Mouse (Mus musculus) limb, embryonic 11.5 days (tissue): ENCODE measurements around the gene Cdc42bpb. TPM values are rescaled to one million over a fixed set of nuclear protein-coding genes. Genes with fewer than 3 reads are reported as not detected.
A peak's percentile ranks its signal among the peaks of the same experiment; 100 is the strongest.

Experiments used
- ATAC-seq: fragments of 200-750 bp; cut with Nextera tagmentation; 2 replicates; pipeline ENCODE4 v1.8.0; 2017; ENCODE audit warnings: low read depth; ENCODE audit not compliant: insufficient number of reproducible peaks, low FRiP score, low TSS enrichment
- DNase-seq: peaks from one replicate; pipeline ENCODE4 v3.0.0-alpha.2; 2015; ENCODE audit warnings: low spot score
- H3K27ac ChIP-seq: fragments of 300-500 bp; sonication (generic); replicated peaks from 2 replicates; pipeline ENCODE4 v1.5.1; 2014; ENCODE audit warnings: low read depth, mild to moderate bottlenecking, low read length
- H3K27me3 ChIP-seq: fragments of 300-500 bp; sonication (generic); 2 replicates; pipeline ENCODE4 v1.6.1; 2014; ENCODE audit warnings: mild to moderate bottlenecking, low read length, mixed read lengths; ENCODE audit not compliant: control insufficient read depth, insufficient read depth
- H3K36me3 ChIP-seq: fragments of 300-500 bp; sonication (generic); 2 replicates; pipeline ENCODE4 v1.6.1; 2014; ENCODE audit warnings: mild to moderate bottlenecking, low read length, moderate library complexity, mixed read lengths; ENCODE audit not compliant: control insufficient read depth, insufficient read depth
- H3K4me1 ChIP-seq: fragments of 300-500 bp; sonication (generic); 2 replicates; pipeline ENCODE4 v1.6.1; 2014; ENCODE audit warnings: low read length, mixed read lengths; ENCODE audit not compliant: control insufficient read depth, insufficient read depth
- H3K4me2 ChIP-seq: fragments of 300-500 bp; sonication (generic); 2 replicates; pipeline ENCODE4 v1.6.1; 2014; ENCODE audit warnings: low read depth, mild to moderate bottlenecking, moderate library complexity; ENCODE audit not compliant: severe bottlenecking
- H3K4me3 ChIP-seq: fragments of 300-500 bp; sonication (generic); 2 replicates; pipeline ENCODE4 v1.5.1; 2014; ENCODE audit warnings: low read depth, low read length
- H3K9ac ChIP-seq: fragments of 300-500 bp; sonication (generic); 2 replicates; pipeline ENCODE4 v1.6.1; 2014; ENCODE audit warnings: mild to moderate bottlenecking, low read length
- H3K9me3 ChIP-seq: fragments of 300-500 bp; sonication (generic); 2 replicates; pipeline ENCODE4 v1.6.1; 2016; ENCODE audit warnings: low read length; ENCODE audit not compliant: control insufficient read depth
- WGBS: fragments of 180-500 bp; shearing (Covaris S2); extraction: QIAGEN DNeasy Blood & Tissue Kit; methylation state at CpG from one replicate; pipeline ENCODE4 v1.1.7; 2014; 5-methylcytosine and 5-hydroxymethylcytosine counted together
- polyA plus RNA-seq: library from polyadenylated mRNA; unstranded; fragments of >200 nt; fragmentation: Nextera tagmentation; extraction: Ambion mirVana; gene quantifications from 2 replicates; pipeline ENCODE4 v1.2.1, GENCODE M21; 2014

Gene Cdc42bpb
- polyA plus RNA-seq, 1 experiment from 2014 or later: 30.4 TPM

DNA sequence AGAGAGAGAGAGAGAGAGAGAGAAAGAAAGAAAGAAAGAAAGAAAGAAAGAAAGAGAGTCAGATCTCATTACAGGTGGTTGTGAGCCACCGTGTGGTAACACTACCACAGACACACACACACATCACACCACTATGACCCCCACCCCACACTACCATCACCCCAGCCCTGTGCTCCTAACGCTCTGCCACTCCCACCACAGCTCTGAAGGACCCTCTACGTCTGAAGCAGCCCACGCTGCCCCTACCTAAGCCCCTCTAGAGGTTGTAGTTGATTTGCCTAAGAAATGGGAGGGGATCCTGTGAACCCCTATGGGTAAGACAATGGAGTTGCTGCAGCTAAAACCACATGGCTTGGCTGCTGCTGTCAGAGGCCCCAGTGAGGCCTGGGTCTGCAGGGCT lies 93.9 kb downstream of the Cdc42bpb start:
- Histone ChIP-seq H3K4me3 (no peak overlapping the region), H3K9ac (no peak overlapping the region), H3K36me3 (no peaks in the 10 kb centered on the region), H3K27ac (no peak overlapping the region), H3K27me3 (no peaks in the 10 kb centered on the region), H3K4me2 (no peak overlapping the region), H3K9me3 (no peaks in the 10 kb centered on the region; the same call in 1 of the 2 replicates), H3K4me1 (peaks cover 7% of the 10 kb centered on the region)
- DNase-seq: no peak
- ATAC-seq: peak; percentile 35; the same call in 1 of the 2 replicates
- WGBS: 80% methylated on average over 4 of the region's 4 CpGs

DNA sequence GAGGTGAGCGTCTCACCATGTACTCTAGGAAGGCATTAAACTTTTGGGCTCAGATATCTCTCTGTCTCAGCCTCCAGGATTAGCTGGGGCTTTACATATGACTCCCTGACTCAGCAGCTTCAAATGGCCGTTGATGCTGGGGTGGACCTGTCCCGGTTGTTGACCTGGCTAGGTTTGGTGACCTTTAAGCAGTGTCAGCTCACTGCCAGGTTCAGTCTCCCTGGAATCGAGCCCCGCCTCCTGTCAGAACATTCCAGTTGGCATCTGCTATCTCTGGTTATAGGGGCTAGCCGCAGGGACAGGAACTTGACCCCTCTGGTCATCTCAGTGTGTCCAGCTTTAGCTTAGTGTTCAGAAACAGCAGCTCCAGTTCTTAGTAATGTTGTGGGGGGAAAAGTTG lies 101.1 kb downstream of the Cdc42bpb start:
- Histone ChIP-seq H3K9ac (no peak overlapping the region), H3K4me2 (no peak overlapping the region), H3K27ac (no peak overlapping the region), H3K4me1 (peaks cover 15% of the 10 kb centered on the region), H3K4me3 (no peak overlapping the region), H3K27me3 (peaks cover 58% of the 10 kb centered on the region), H3K9me3 (no peaks in the 10 kb centered on the region; the same call in 1 of the 2 replicates), H3K36me3 (no peaks in the 10 kb centered on the region)
- DNase-seq: no peak
- WGBS: 43% methylated on average over 6 of the region's 6 CpGs
- ATAC-seq: no peak

DNA sequence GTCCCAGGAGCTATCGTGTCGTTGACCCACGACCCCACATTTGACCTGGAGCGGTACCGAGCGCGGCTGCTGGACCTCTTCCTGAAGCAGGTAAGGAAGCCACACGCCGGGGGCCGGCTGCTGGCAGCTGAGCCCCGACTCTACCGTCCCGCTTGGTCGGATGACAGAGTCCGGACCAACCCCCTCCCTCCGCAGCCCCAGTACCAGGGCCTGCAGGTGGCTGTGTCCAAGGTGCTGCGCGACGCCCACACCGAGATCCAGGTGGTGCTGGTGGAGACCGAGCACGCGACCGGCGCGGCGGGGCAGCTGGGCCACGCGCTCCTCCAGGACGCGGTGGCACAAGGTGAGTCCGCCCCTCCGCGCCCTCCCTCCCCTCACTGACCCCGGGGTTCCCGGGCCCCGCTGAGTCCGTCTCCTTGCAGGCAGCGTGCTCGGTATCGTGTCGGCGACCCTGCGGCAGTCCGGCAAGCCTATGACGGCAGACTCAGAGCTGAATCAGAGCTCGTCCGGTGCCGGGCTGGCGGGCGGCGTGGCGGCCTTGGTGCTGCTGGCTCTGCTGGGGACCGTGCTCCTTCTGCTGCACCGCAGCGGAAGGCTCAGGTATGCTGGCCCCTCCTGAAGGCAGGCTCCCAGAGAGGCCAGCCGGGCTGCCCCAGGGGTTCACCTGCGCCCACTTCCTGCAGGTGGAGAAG lies 102.2 kb downstream of the Cdc42bpb start:
- no peak overlapping the region for H3K27ac ChIP-seq
- ATAC-seq (no peak), DNase-seq (peak; percentile 59)
- peak overlapping the region; percentile 65 for H3K4me2 ChIP-seq
- no peaks in the 10 kb centered on the region for H3K36me3 ChIP-seq
- H3K27me3 ChIP-seq: peaks cover 69% of the 10 kb centered on the region
- peak overlapping the region; percentile 31 for H3K4me3 ChIP-seq
- 2% methylated on average over 57 of the region's 58 CpGs for WGBS
- peak overlapping the region; percentile 18; the same call in 1 of the 2 replicates for H3K9ac ChIP-seq
- peaks cover 15% of the 10 kb centered on the region for H3K4me1 ChIP-seq
- H3K9me3 ChIP-seq: no peaks in the 10 kb centered on the region; the same call in 1 of the 2 replicates

DNA sequence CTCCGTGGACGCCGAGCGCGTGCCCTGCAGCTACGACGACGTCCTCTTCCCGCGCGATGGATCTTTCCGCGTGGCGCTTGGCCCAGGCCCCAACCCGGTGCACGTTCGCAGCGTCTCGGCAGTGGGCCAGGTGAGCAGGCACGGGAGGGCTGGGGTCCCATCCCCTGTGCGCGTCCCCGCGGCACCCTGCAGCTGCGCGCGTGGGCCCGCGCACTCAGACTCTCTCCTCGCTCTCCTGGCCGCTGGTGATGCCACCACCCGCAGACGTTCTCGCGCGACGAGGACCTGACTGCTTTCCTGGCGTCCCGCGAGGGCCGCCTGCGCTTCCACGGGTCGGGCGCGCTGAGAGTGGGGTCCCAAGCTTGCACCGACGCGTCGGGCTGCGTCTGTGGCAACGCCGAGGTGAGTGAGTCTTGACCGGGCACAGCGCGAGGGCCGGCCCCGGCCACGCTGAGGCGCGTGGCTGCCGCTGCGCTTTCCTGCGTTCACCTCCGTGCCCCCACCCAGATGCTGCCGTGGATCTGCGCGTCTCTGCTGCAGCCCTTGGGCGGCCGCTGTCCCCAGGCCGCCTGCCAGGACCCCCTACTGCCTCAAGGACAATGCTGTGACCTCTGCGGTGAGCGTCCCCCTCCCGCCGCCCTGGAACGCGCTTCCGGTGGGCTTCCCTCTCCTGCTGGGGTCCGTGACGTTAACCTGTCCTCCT lies 102.9 kb downstream of the Cdc42bpb start:
- Histone ChIP-seq H3K9ac (0 out of 2 replicates have a peak overlapping the region, but pooled peaks have one; percentile 7), H3K9me3 (no peaks in the 10 kb centered on the region; the same call in 1 of the 2 replicates), H3K27ac (no peak overlapping the region), H3K4me2 (peak overlapping the region; percentile 65), H3K36me3 (no peaks in the 10 kb centered on the region), H3K4me3 (peak overlapping the region; percentile 31), H3K4me1 (peaks cover 15% of the 10 kb centered on the region), H3K27me3 (peaks cover 75% of the 10 kb centered on the region)
- ATAC-seq: 0 out of 2 replicates have a peak, but pooled peaks have one; percentile 14
- WGBS: 2% methylated on average over 74 of the region's 80 CpGs
- peak; percentile 38 for DNase-seq

DNA sequence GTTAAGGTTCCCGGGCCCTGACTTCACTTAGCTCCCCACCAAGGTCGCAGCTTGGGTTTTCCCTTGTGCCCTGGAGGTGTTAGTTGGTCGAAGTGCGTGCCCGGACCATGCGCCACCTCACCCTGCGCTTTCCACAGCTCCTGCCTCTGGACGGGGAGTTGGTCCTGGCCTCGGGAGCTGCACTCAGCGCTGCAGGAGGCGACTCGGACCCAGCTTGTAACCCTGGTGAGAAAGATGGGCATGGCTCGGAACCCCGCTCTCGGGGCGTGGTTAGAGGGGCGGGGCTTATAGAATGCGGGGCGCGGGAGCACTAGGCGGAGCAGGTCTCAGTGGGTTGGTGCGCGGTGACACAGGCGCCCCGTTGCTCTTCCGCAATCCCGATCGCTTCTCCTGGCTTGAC lies 103.5 kb downstream of the Cdc42bpb start:
- H3K4me3 ChIP-seq: peak overlapping the region; percentile 31
- H3K36me3 ChIP-seq: no peaks in the 10 kb centered on the region
- H3K9me3 ChIP-seq: no peaks in the 10 kb centered on the region; the same call in 1 of the 2 replicates
- H3K4me2 ChIP-seq: peak overlapping the region; percentile 65
- H3K9ac ChIP-seq: no peak overlapping the region
- H3K27ac ChIP-seq: no peak overlapping the region
- peaks cover 15% of the 10 kb centered on the region for H3K4me1 ChIP-seq
- ATAC-seq (no peak), DNase-seq (peak; percentile 51)
- peaks cover 77% of the 10 kb centered on the region for H3K27me3 ChIP-seq
- WGBS: 1% methylated on average over 28 of the region's 28 CpGs

DNA sequence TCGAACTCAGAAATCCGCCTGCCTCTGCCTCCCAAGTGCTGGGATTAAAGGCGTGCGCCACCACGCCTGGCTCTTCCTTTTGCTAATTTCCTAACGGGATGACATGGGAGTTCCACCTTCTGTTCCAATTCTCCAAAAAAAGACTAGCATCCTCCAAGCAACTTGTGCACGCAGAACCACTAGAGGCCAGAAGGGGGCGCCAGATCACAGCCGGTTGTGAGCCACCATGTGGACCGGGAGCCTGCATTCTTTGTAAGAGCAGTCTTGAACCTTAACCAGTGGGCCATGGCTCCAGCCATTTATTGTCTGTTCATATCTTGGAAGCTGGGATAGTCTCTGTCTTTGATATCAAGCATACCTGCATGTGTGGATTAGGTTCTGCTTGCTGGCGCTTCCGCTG lies 105.1 kb downstream of the Cdc42bpb start:
- H3K27me3 ChIP-seq: peaks cover 77% of the 10 kb centered on the region
- ATAC-seq: no peak
- H3K36me3 ChIP-seq: no peaks in the 10 kb centered on the region
- no peaks in the 10 kb centered on the region for H3K9me3 ChIP-seq
- H3K27ac ChIP-seq: no peak overlapping the region
- 20% methylated on average over 12 of the region's 12 CpGs for WGBS
- H3K4me3 ChIP-seq: no peak overlapping the region
- peaks cover 21% of the 10 kb centered on the region for H3K4me1 ChIP-seq
- DNase-seq: peak; percentile 91
- H3K9ac ChIP-seq: no peak overlapping the region
- no peak overlapping the region for H3K4me2 ChIP-seq

DNA sequence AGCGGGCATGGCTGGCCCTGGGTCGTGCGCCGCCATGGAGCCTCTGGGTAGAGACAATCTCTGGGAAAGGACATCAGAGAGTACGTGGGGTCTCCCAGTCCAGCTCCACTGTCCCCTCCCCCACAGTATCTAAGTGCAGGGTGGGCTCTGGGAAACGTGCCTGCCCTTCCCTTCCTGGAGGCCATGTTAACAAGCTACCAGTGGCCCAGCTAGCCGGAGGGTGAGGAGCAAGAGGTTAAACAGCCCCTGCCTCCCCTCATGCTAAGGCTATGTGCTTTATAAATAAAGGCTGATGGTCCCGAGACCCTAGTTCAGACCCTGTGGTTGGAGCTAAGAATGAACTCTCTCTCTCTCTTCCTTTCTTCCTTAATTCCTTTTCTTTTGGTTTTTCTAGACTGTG lies 105.6 kb downstream of the Cdc42bpb start:
- no peak overlapping the region for H3K4me3 ChIP-seq
- WGBS: 21% methylated on average over 8 of the region's 8 CpGs

DNA sequence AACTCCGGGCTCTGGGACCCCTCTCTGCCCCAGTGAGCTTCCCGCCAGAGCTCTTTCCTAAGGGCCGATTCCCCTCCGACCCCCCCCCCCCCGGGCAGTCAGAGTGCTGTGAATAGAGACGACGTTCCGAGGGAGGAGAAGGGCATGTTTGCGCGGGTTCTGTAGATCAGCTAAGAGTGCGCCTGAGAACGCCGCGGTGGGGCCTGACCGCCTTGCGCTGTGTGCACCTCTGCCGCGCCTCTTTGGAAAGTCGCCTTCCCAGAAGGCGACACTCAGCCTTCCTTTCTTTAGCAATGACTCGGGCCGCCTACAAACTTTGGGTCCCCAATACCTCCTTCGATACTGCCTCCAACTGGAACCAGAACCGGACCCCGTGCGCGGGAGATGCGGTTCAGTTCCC lies 106.1 kb downstream of the Cdc42bpb start:
- Histone ChIP-seq H3K9ac (no peak overlapping the region), H3K9me3 (no peaks in the 10 kb centered on the region), H3K27ac (no peak overlapping the region), H3K4me1 (peaks cover 21% of the 10 kb centered on the region), H3K4me2 (peak overlapping the region; percentile 25; the same call in 1 of the 2 replicates), H3K36me3 (no peaks in the 10 kb centered on the region), H3K4me3 (no peak overlapping the region), H3K27me3 (peaks cover 68% of the 10 kb centered on the region)
- no peak for DNase-seq
- ATAC-seq: no peak
- WGBS: 8% methylated on average over 22 of the region's 28 CpGs

More for the DNA sequence above, 105.6 kb downstream of the Cdc42bpb start:
- Histone ChIP-seq H3K27ac (no peak overlapping the region), H3K9me3 (no peaks in the 10 kb centered on the region), H3K9ac (no peak overlapping the region), H3K27me3 (peaks cover 74% of the 10 kb centered on the region), H3K36me3 (no peaks in the 10 kb centered on the region), H3K4me1 (peaks cover 21% of the 10 kb centered on the region), H3K4me2 (peak overlapping the region; percentile 25; the same call in 1 of the 2 replicates)
- DNase-seq (no peak), ATAC-seq (no peak)
